Mouse (Mus musculus): ENCODE results near the gene Psma4.

Psma4 gene

DNA sequence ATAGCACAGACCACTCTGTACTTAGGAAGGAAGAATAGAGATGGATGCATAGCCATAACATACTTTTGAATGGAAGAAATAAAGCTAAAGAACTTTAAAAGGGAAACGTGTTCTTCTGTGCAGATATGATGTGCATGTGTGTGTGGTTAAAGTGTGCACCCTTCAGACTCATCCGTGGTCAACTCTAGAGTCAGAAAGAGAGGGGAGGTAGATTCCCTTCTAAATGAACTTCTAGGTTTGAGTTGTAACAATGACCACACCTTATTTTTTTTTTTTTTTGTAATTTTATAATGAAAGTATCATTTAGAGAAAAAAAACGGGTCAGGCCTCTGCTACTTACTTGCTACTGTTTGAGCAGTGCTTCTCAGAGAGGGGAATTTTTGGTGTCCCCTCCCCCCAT lies 39.8 kb downstream of the Psma4 start:
- DNase-seq (ENCODE audit: low spot score), result no peak

DNA sequence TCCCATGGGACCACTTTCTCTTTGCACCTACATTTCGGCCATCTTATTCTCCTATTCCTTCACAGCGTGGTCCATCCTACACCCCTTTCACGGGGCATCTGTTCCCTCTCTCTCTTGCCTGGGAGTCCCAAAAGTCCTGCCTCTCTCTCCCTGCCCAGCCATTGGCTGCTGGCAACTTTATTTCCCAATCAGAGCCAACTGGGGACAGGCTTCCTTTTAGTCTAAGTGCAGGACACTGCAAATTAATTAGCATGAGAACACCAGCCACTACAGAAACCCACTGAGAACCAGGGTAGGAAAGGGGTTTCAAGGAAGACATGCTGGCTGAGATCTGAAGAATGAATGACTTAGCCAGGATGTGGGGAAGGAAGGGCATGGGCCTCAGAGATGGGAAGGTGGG lies 43.8 kb downstream of the Psma4 start:
- no peak for DNase-seq (ENCODE audit: low spot score)

DNA sequence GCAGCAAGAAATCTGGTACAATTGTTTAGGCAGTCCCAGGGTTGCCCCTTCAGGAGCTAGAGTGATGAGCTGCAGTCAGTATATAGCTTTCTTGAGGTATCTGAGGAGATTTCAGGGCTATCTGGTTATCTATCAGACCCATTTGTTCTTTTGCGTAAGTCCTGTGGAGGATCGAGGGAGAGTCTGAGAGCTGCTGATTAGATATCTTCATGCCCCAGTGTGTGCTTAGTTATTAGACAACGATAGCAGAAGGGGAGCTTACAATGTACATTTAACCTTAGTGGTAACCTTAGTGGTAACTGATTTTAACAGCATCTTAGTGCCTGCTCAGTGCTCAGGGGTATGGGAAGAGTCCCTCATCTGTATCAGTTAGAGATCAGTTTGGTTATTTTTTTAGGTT lies 45.1 kb downstream of the Psma4 start:
- no peak for DNase-seq (ENCODE audit: low spot score)

DNA sequence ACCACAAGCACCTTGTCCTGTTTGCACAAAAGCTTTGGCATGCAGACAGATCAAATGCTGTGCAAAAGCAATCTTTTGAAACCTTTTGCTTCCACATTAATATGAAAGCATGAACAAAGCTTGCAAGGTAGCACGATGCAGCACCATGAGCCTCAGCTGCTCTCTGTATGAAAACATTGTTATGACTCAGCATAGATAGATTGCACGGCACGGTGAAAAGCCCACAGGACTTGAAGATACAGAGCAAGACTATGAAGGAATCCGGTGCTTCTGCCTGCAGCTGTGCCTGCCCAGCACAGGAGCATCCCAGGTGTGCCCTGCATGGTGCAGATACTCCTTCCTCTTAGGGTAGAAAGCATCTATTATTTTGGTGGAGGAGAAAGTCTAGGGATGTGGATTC lies 53.0 kb downstream of the Psma4 start:
- no peak for DNase-seq (ENCODE audit: low spot score)
